ENCODE assay signal across 10 mouse cellular contexts in the genomic region with DNA sequence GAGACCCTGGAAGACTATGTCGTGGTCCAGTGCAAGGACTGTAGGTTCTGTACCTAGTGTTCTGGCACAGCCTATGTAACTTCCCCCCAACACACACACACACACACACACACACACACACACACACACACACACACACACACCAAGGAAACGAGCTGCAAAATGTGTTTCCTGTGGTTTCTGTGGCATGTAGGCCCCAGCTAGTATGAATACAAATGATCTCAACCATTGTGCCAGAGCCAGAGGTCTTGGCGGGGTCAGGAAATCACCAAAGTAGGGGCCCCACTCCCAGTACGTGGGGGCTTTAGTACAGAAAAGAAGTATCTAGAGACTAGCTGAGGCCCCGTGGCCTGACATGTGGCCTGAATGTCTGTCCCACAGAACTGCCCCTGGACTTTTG.
DNase-seq lines count a peak whose midpoint lies in the region; ATAC-seq and TF ChIP-seq lines count a peak whose summit lies in the region.
"Had no signal": no experiment of that assay in that cellular context is flagged by ENCODE, and none has a peak within 500 bp of the region (broad histone marks: within the 10 kb centered on the region; RNA-seq: fewer than 3 reads in every experiment).

No protein-coding gene starts in this region.

- ATAC-seq in heart, postnatal 0 days (ENCODE audit: insufficient read depth, low read depth) = 0 out of 2 replicates have a peak, but pooled peaks have one; percentile 43
- ATAC-seq in monocyte, adult 5-6 weeks (replicated peaks; ENCODE audit: insufficient number of reproducible peaks, low FRiP score, low TSS enrichment, poor library complexity, severe bottlenecking) = peak; percentile 25; the same call in 1 of the 2 replicates
- no peak for ATAC-seq in forebrain, embryonic 16.5 days
- no peak for ATAC-seq in intestine, embryonic 16.5 days

- no peak for TF ChIP-seq EP300 in heart, postnatal 0 days (IDR thresholded peaks at IDR 0.05; ENCODE audit: low read depth)

- WGBS in heart, postnatal 0 days = 35% methylated on average over 5 of the region's 5 CpGs
- 45% methylated on average over 5 of the region's 5 CpGs for WGBS in forebrain, embryonic 16.5 days
- 59% methylated on average over 5 of the region's 5 CpGs for WGBS in intestine, embryonic 16.5 days

- H3K4me2 ChIP-seq in heart, postnatal 0 days (ENCODE audit: low read depth, low read length) = no peak overlapping the region
- H3K4me2 ChIP-seq in forebrain, embryonic 16.5 days (ENCODE audit: low read length) = no peak overlapping the region
- H3K4me2 ChIP-seq in intestine, embryonic 16.5 days (ENCODE audit: low read depth, low read length) = no peak overlapping the region
- H3K4me2 ChIP-seq: hindbrain, embryonic 13.5 days had no signal

- no peaks in the 10 kb centered on the region for H3K4me1 ChIP-seq in heart, postnatal 0 days (ENCODE audit: control insufficient read depth, insufficient read depth)
- 0 out of 2 replicates have a peak, but pooled peaks cover 3% of the 10 kb centered on the region for H3K4me1 ChIP-seq in forebrain, embryonic 16.5 days (replicated peaks; ENCODE audit: control insufficient read depth, insufficient read depth, low read length)
- H3K4me1 ChIP-seq in intestine, embryonic 16.5 days (ENCODE audit: control insufficient read depth, insufficient read depth, low read length) = no peaks in the 10 kb centered on the region

- H3K9ac ChIP-seq in heart, postnatal 0 days (replicated peaks; ENCODE audit: low read depth, low read length) = no peak overlapping the region
- H3K9ac ChIP-seq in forebrain, embryonic 16.5 days (replicated peaks; ENCODE audit: low read depth, low read length) = no peak overlapping the region
- H3K9ac ChIP-seq in intestine, embryonic 16.5 days (ENCODE audit: low read depth, low read length) = no peak overlapping the region
- H3K9ac ChIP-seq: hindbrain, embryonic 13.5 days had no signal

- no peak overlapping the region for H3K4me3 ChIP-seq in heart, postnatal 0 days (ENCODE audit: low read depth, low read length)
- no peak overlapping the region for H3K4me3 ChIP-seq in forebrain, embryonic 16.5 days (replicated peaks; ENCODE audit: low read length)
- H3K4me3 ChIP-seq in intestine, embryonic 16.5 days (ENCODE audit: low read length) = no peak overlapping the region
- H3K4me3 ChIP-seq: forebrain, embryonic 10.5 days; hindbrain, embryonic 13.5 days had no signal

- no peak for TF ChIP-seq CTCF in heart, postnatal 0 days (IDR thresholded peaks at IDR 0.05; ENCODE audit: low read depth)

- H3K36me3 ChIP-seq in heart, postnatal 0 days (replicated peaks; ENCODE audit: control insufficient read depth, insufficient read depth, low read length) = no peaks in the 10 kb centered on the region
- no peaks in the 10 kb centered on the region for H3K36me3 ChIP-seq in forebrain, embryonic 16.5 days (ENCODE audit: control insufficient read depth, insufficient read depth)
- no peaks in the 10 kb centered on the region for H3K36me3 ChIP-seq in intestine, embryonic 16.5 days (ENCODE audit: control insufficient read depth, insufficient read depth, low read length)
- H3K36me3 ChIP-seq: forebrain, embryonic 10.5 days; hindbrain, embryonic 13.5 days had no signal

- peak; percentile 43 to 48 for DNase-seq in spleen, adult 18-20 months
- no peak for DNase-seq in spleen, adult 12 weeks (ENCODE audit: low spot score)
- DNase-seq in heart, postnatal 0 days (ENCODE audit: low spot score) = no peak
- no peak for DNase-seq in kidney, postnatal 25 days
- DNase-seq: cerebellum, adult 9-10 months had no signal

- H3K27me3 ChIP-seq in heart, postnatal 0 days (ENCODE audit: control insufficient read depth, insufficient read depth, low read length) = no peaks in the 10 kb centered on the region
- no peaks in the 10 kb centered on the region for H3K27me3 ChIP-seq in forebrain, embryonic 16.5 days (replicated peaks; ENCODE audit: control insufficient read depth, insufficient read depth, low read length)
- H3K27me3 ChIP-seq in intestine, embryonic 16.5 days (replicated peaks; ENCODE audit: control insufficient read depth, insufficient read depth, low read length) = no peaks in the 10 kb centered on the region
- H3K27me3 ChIP-seq: hindbrain, embryonic 13.5 days had no signal

- no peaks in the 10 kb centered on the region for H3K9me3 ChIP-seq in heart, postnatal 0 days (replicated peaks; ENCODE audit: control insufficient read depth, low read length)
- H3K9me3 ChIP-seq in forebrain, embryonic 16.5 days (ENCODE audit: control insufficient read depth, low read length) = no peaks in the 10 kb centered on the region
- H3K9me3 ChIP-seq in intestine, embryonic 16.5 days (ENCODE audit: control insufficient read depth, low read length) = no peaks in the 10 kb centered on the region
- H3K9me3 ChIP-seq: hindbrain, embryonic 13.5 days had no signal

- no peak overlapping the region for H3K27ac ChIP-seq in heart, postnatal 0 days (ENCODE audit: low read depth)
- no peak overlapping the region for H3K27ac ChIP-seq in forebrain, embryonic 16.5 days (ENCODE audit: low read length)
- no peak overlapping the region for H3K27ac ChIP-seq in intestine, embryonic 16.5 days (ENCODE audit: low read length)
- H3K27ac ChIP-seq: forebrain, embryonic 10.5 days; hindbrain, embryonic 13.5 days had no signal

Comparison
In these comparisons a context has a peak if more than half of its experiments do, and no peak if none do; other contexts are left out.
1. DNase-seq: peak in spleen, adult 18-20 months (2 of 2); none in spleen, adult 12 weeks (single experiment), heart, postnatal 0 days (single experiment) and kidney, postnatal 25 days (0 of 2).
2. ATAC-seq: peak in heart, postnatal 0 days (single experiment) and monocyte, adult 5-6 weeks (single experiment); none in forebrain, embryonic 16.5 days (single experiment) and intestine, embryonic 16.5 days (single experiment).